Mouse (Mus musculus) forebrain, embryonic 14.5 days (tissue): ENCODE measurements around the gene Anks1b. TPM values are rescaled to one million over a fixed set of nuclear protein-coding genes. Genes with fewer than 3 reads are reported as not detected.
A peak's percentile ranks its signal among the peaks of the same experiment; 100 is the strongest.

Experiments
- ATAC-seq: fragments of 200-750 bp; cut with Nextera tagmentation; 2 replicates; pipeline ENCODE4 v1.8.0; 2017; ENCODE audit warnings: mild to moderate bottlenecking, moderate library complexity
- DNase-seq: peaks from one replicate; pipeline ENCODE4 v3.0.0-alpha.2; 2015; ENCODE audit warnings: low spot score
- H3K27ac ChIP-seq: fragments of 300-500 bp; sonication (generic); 2 replicates; pipeline ENCODE4 v1.5.1; 2014; ENCODE audit warnings: low read depth, mild to moderate bottlenecking, control low read depth, low read length, moderate library complexity
- H3K27me3 ChIP-seq: fragments of 300-500 bp; sonication (generic); replicated peaks from 2 replicates; pipeline ENCODE4 v1.6.1; 2014; ENCODE audit warnings: low read length, control low read depth, mixed read lengths; ENCODE audit not compliant: control insufficient read depth, insufficient read depth
- H3K36me3 ChIP-seq: fragments of 300-500 bp; sonication (generic); 2 replicates; pipeline ENCODE4 v1.6.1; 2014; ENCODE audit warnings: low read length, control low read depth; ENCODE audit not compliant: control insufficient read depth, insufficient read depth
- H3K4me1 ChIP-seq: fragments of 300-500 bp; sonication (generic); 2 replicates; pipeline ENCODE4 v1.6.1; 2014; ENCODE audit warnings: antibody characterized with exemption, low read length, control low read depth; ENCODE audit not compliant: control insufficient read depth, insufficient read depth
- H3K4me2 ChIP-seq: fragments of 300-500 bp; sonication (generic); 2 replicates; pipeline ENCODE4 v1.6.1; 2014; ENCODE audit warnings: mild to moderate bottlenecking, control low read depth, low read length
- H3K4me3 ChIP-seq: fragments of 300-500 bp; sonication (generic); 2 replicates; pipeline ENCODE4 v1.5.1; 2014; ENCODE audit warnings: low read depth, low read length, control low read depth
- H3K9ac ChIP-seq: fragments of 300-500 bp; sonication (generic); 2 replicates; pipeline ENCODE4 v1.6.1; 2014; ENCODE audit warnings: mild to moderate bottlenecking, low read length, control low read depth, moderate library complexity
- H3K9me3 ChIP-seq: fragments of 300-500 bp; sonication (generic); replicated peaks from 2 replicates; pipeline ENCODE4 v1.6.1; 2016; ENCODE audit warnings: low read length, control low read depth, mixed read lengths; ENCODE audit not compliant: control insufficient read depth
- WGBS: fragments of 180-500 bp; shearing (Covaris S2); extraction: QIAGEN DNeasy Blood & Tissue Kit; methylation state at CpG from one replicate; pipeline ENCODE4 v1.1.7; 2014; 5-methylcytosine and 5-hydroxymethylcytosine counted together
- polyA plus RNA-seq: library from polyadenylated mRNA; unstranded; fragments of >200 nt; fragmentation: Nextera tagmentation; extraction: Ambion mirVana; gene quantifications from 2 replicates; pipeline ENCODE4 v1.2.1, GENCODE M21; 2014

Anks1b gene
- polyA plus RNA-seq, 1 experiment from 2014 or later, result 36.0 TPM

- no peak for ATAC-seq
- peak; percentile 85 for DNase-seq
- Histone ChIP-seq H3K9me3 (no peaks in the 10 kb centered on the region), H3K4me2 (no peak overlapping the region), H3K9ac (no peak overlapping the region), H3K27ac (no peak overlapping the region), H3K27me3 (no peaks in the 10 kb centered on the region), H3K4me1 (no peaks in the 10 kb centered on the region), H3K36me3 (no peaks in the 10 kb centered on the region), H3K4me3 (no peak overlapping the region)
- 22% methylated on average over 7 of the region's 7 CpGs for WGBS
These were observed 208.3 kb downstream of the Anks1b start for GRCm38 (mm10) chr10:90081630-90082029.

GRCm38 (mm10) chr10:90093877-90094276, 220.6 kb downstream of the Anks1b start:
- no peaks in the 10 kb centered on the region for H3K4me1 ChIP-seq
- H3K9ac ChIP-seq, result no peak overlapping the region
- H3K27me3 ChIP-seq, result no peaks in the 10 kb centered on the region
- H3K36me3 ChIP-seq, result no peaks in the 10 kb centered on the region
- no peak overlapping the region for H3K4me3 ChIP-seq
- H3K9me3 ChIP-seq, result no peaks in the 10 kb centered on the region
- WGBS, result 26% methylated on average over 6 of the region's 6 CpGs
- DNase-seq, result peak; percentile 35
- ATAC-seq, result no peak
- no peak overlapping the region for H3K27ac ChIP-seq
- H3K4me2 ChIP-seq, result no peak overlapping the region

- Histone ChIP-seq H3K9ac (no peak overlapping the region), H3K4me1 (no peaks in the 10 kb centered on the region), H3K4me2 (no peak overlapping the region), H3K36me3 (no peaks in the 10 kb centered on the region), H3K9me3 (no peaks in the 10 kb centered on the region), H3K27ac (no peak overlapping the region), H3K4me3 (no peak overlapping the region), H3K27me3 (no peaks in the 10 kb centered on the region)
- WGBS, result 71% methylated on average over 5 of the region's 5 CpGs
- DNase-seq (no peak), ATAC-seq (no peak)
These were observed 239.4 kb downstream of the Anks1b start for GRCm38 (mm10) chr10:90112662-90113061.

- Histone ChIP-seq H3K4me2 (no peak overlapping the region), H3K9me3 (no peaks in the 10 kb centered on the region), H3K36me3 (no peaks in the 10 kb centered on the region), H3K27ac (no peak overlapping the region), H3K27me3 (no peaks in the 10 kb centered on the region), H3K4me1 (no peaks in the 10 kb centered on the region), H3K4me3 (no peak overlapping the region), H3K9ac (no peak overlapping the region)
- no peak for ATAC-seq
- 87% methylated on average over 3 of the region's 3 CpGs for WGBS
- DNase-seq, result no peak
These were observed 243.6 kb downstream of the Anks1b start for GRCm38 (mm10) chr10:90116867-90117266.

- no peak overlapping the region for H3K9ac ChIP-seq
- H3K9me3 ChIP-seq, result no peaks in the 10 kb centered on the region
- H3K4me3 ChIP-seq, result no peak overlapping the region
- no peak overlapping the region for H3K4me2 ChIP-seq
- no peaks in the 10 kb centered on the region for H3K36me3 ChIP-seq
- H3K27me3 ChIP-seq, result no peaks in the 10 kb centered on the region
- H3K27ac ChIP-seq, result no peak overlapping the region
- DNase-seq, result no peak
- no peak for ATAC-seq
- WGBS, result 89% methylated on average over 2 of the region's 2 CpGs
- no peaks in the 10 kb centered on the region for H3K4me1 ChIP-seq
These were observed 244.5 kb downstream of the Anks1b start for GRCm38 (mm10) chr10:90117836-90118235.

- Histone ChIP-seq H3K9ac (no peak overlapping the region), H3K4me1 (no peaks in the 10 kb centered on the region), H3K9me3 (no peaks in the 10 kb centered on the region), H3K36me3 (no peaks in the 10 kb centered on the region), H3K4me2 (no peak overlapping the region), H3K27ac (no peak overlapping the region), H3K4me3 (no peak overlapping the region), H3K27me3 (no peaks in the 10 kb centered on the region)
- DNase-seq, result no peak
- ATAC-seq, result no peak
These were observed 264.2 kb downstream of the Anks1b start for GRCm38 (mm10) chr10:90137538-90137937.

- H3K4me3 ChIP-seq, result no peak overlapping the region
- no peaks in the 10 kb centered on the region for H3K9me3 ChIP-seq
- H3K36me3 ChIP-seq, result no peaks in the 10 kb centered on the region
- H3K27me3 ChIP-seq, result no peaks in the 10 kb centered on the region
- no peak overlapping the region for H3K9ac ChIP-seq
- H3K4me1 ChIP-seq, result no peaks in the 10 kb centered on the region
- no peak overlapping the region for H3K27ac ChIP-seq
- H3K4me2 ChIP-seq, result no peak overlapping the region
- no peak for DNase-seq
- ATAC-seq, result no peak
These were observed 267.6 kb downstream of the Anks1b start for GRCm38 (mm10) chr10:90140947-90141346.

- Histone ChIP-seq H3K27ac (no peak overlapping the region), H3K9ac (no peak overlapping the region), H3K9me3 (peaks cover 5% of the 10 kb centered on the region; the same call in 1 of the 2 replicates), H3K27me3 (no peaks in the 10 kb centered on the region), H3K4me3 (no peak overlapping the region), H3K4me1 (no peaks in the 10 kb centered on the region), H3K36me3 (no peaks in the 10 kb centered on the region), H3K4me2 (no peak overlapping the region)
- DNase-seq, result no peak
- ATAC-seq, result no peak
- WGBS, result 94% methylated on average over 1 of the region's 1 CpGs
These were observed 271.1 kb downstream of the Anks1b start for GRCm38 (mm10) chr10:90144444-90144843.

- DNase-seq, result peak; percentile 37
- ATAC-seq, result no peak
- H3K4me1 ChIP-seq, result no peaks in the 10 kb centered on the region
These were observed 278.2 kb downstream of the Anks1b start for GRCm38 (mm10) chr10:90151510-90151909.

More at GRCm38 (mm10) chr10:90151510-90151909, 278.2 kb downstream of the Anks1b start:
- peaks cover 5% of the 10 kb centered on the region; the same call in 1 of the 2 replicates for H3K9me3 ChIP-seq
- no peak overlapping the region for H3K4me3 ChIP-seq
- H3K9ac ChIP-seq, result no peak overlapping the region
- no peak overlapping the region for H3K4me2 ChIP-seq
- H3K27ac ChIP-seq, result no peak overlapping the region
- H3K36me3 ChIP-seq, result no peaks in the 10 kb centered on the region
- no peaks in the 10 kb centered on the region for H3K27me3 ChIP-seq
